Mouse (Mus musculus) lung, adult 2 months (tissue): Measurements from ENCODE around the gene Trim46.

Source experiments
- CTCF ChIP-seq: fragments of 200-500 bp; IDR thresholded peaks from 2 replicates; pipeline ENCODE4 v1.5.1; 2011; ENCODE audit warnings: mild to moderate bottlenecking, low read length, control low read depth; ENCODE audit not compliant: insufficient read depth
- POLR2A ChIP-seq: fragments of 200-500 bp; IDR thresholded peaks from 2 replicates; pipeline ENCODE4 v1.6.1; 2011; ENCODE audit warnings: low read depth, mild to moderate bottlenecking, control low read depth, low read length, borderline replicate concordance; ENCODE audit errors: extremely low read depth

DNA sequence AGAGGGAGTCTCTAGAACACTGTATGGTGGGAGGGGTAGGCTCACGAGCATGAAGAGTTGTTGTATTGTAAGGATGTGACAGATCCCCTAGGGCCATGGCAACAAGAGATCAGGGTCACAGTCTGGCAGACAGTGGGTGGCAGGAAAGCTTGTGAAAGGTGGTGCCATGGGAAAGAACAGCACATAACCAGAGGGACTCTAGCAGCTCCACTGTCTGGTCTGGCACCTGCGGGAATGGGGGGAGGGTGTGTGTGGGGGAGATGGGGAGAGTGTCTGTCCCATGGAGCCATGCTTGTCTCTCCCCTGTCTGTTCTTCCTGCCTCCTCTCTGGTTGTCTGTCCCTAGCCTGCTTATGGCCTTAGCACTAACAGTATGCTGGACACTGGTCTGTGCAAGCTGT lies 39.4 kb upstream of the Trim46 start:
- TF ChIP-seq CTCF (no peak), POLR2A (no peak)
